23 mouse cellular contexts compared by ENCODE assay signal in the genomic region with DNA sequence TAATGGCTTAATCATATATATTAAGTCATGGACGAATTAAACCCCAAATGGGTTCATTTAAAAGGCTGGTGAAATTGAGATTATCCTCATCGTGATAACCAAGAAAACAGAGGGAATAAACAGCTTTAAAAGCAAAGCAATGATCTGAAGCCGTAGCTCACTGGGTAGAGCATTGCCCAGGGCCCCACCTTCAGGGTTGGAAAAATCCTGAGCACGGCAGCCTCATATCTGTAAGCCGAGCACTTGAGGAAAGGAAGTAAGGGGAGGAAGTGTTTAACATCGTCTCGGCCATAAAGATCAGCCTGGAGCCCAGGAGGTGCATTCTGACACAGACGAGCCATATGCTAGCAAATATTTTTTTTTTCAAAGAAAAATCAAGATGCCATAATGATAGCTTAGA.
A peak's percentile ranks its signal among the peaks of the same experiment; 100 is the strongest.
DNase-seq lines count a peak whose midpoint lies in the region; ATAC-seq lines count a peak whose summit lies in the region.
"Had no signal": no experiment of that assay in that cellular context is flagged by ENCODE, and none has a peak within 500 bp of the region (broad histone marks: within the 10 kb centered on the region; RNA-seq: fewer than 3 reads in every experiment).

No protein-coding gene starts in this region.

- no peak overlapping the region for H3K27ac ChIP-seq in heart, embryonic 11.5 days (ENCODE audit: low read depth, low read length)
- H3K27ac ChIP-seq in midbrain, embryonic 11.5 days (ENCODE audit: low read depth, low read length): no peak overlapping the region
- H3K27ac ChIP-seq in midbrain, embryonic 10.5 days (replicated peaks): no peak overlapping the region
- H3K27ac ChIP-seq in neural tube, embryonic 14.5 days (ENCODE audit: low read depth, low read length): no peak overlapping the region
- H3K27ac ChIP-seq in neural tube, embryonic 15.5 days (replicated peaks): no peak overlapping the region
- H3K27ac ChIP-seq: embryonic facial prominence, embryonic 10.5 days; embryonic facial prominence, embryonic 12.5 days; forebrain, embryonic 12.5 days; forebrain, embryonic 15.5 days had no signal

- DNase-seq in heart, adult 11 months: peak; percentile 4
- peak; percentile 78 for DNase-seq in midbrain, embryonic 11.5 days (ENCODE audit: low spot score, missing footprints)
- no peak for DNase-seq in midbrain, embryonic 10.5 days (ENCODE audit: low spot score)
- DNase-seq in thymus, postnatal 25 days: no peak
- DNase-seq: adrenal gland, adult 8-10 months; adrenal gland, postnatal 14 days; adrenal gland, postnatal 36 days; cerebellum, adult 11-12 months; cerebellum, adult 2 months; cerebellum, adult 9-10 months; cerebellum, postnatal 10 days; cerebellum, postnatal 25 days; forebrain, postnatal 0 days had no signal

- H3K4me3 ChIP-seq in heart, embryonic 11.5 days (ENCODE audit: low read depth, low read length): no peak overlapping the region
- H3K4me3 ChIP-seq in midbrain, embryonic 11.5 days (ENCODE audit: low read depth, low read length): no peak overlapping the region
- no peak overlapping the region for H3K4me3 ChIP-seq in midbrain, embryonic 10.5 days
- H3K4me3 ChIP-seq in neural tube, embryonic 14.5 days (ENCODE audit: low read depth, low read length): no peak overlapping the region
- no peak overlapping the region for H3K4me3 ChIP-seq in neural tube, embryonic 15.5 days (replicated peaks)
- H3K4me3 ChIP-seq: embryonic facial prominence, embryonic 10.5 days; embryonic facial prominence, embryonic 12.5 days; forebrain, embryonic 12.5 days; forebrain, embryonic 15.5 days had no signal

- H3K9me3 ChIP-seq in heart, embryonic 11.5 days (replicated peaks; ENCODE audit: control insufficient read depth, low read length): no peaks in the 10 kb centered on the region
- no peaks in the 10 kb centered on the region for H3K9me3 ChIP-seq in midbrain, embryonic 11.5 days (ENCODE audit: control insufficient read depth, low read length)
- no peaks in the 10 kb centered on the region for H3K9me3 ChIP-seq in midbrain, embryonic 10.5 days (replicated peaks)
- H3K9me3 ChIP-seq in neural tube, embryonic 14.5 days (ENCODE audit: control insufficient read depth, low read length): no peaks in the 10 kb centered on the region
- no peaks in the 10 kb centered on the region for H3K9me3 ChIP-seq in neural tube, embryonic 15.5 days (replicated peaks)
- H3K9me3 ChIP-seq: embryonic facial prominence, embryonic 10.5 days; embryonic facial prominence, embryonic 12.5 days; forebrain, embryonic 12.5 days; forebrain, embryonic 15.5 days had no signal

- no peak for ATAC-seq in heart, embryonic 11.5 days (replicated peaks; ENCODE audit: insufficient number of reproducible peaks, low FRiP score, low TSS enrichment)
- ATAC-seq in midbrain, embryonic 11.5 days (ENCODE audit: low FRiP score): no peak
- ATAC-seq in neural tube, embryonic 14.5 days (ENCODE audit: low read depth): peak; percentile 52; the same call in 1 of the 2 replicates
- ATAC-seq in neural tube, embryonic 15.5 days (ENCODE audit: low FRiP score): no peak
- ATAC-seq: activated CD4-positive, CD25-positive, alpha-beta regulatory T cell, adult 4 months; forebrain, embryonic 15.5 days; Patski had no signal

- H3K4me2 ChIP-seq in heart, embryonic 11.5 days: no peak overlapping the region
- H3K4me2 ChIP-seq in midbrain, embryonic 11.5 days: no peak overlapping the region
- H3K4me2 ChIP-seq in neural tube, embryonic 14.5 days (ENCODE audit: low read depth, low read length): no peak overlapping the region
- no peak overlapping the region for H3K4me2 ChIP-seq in neural tube, embryonic 15.5 days
- H3K4me2 ChIP-seq: embryonic facial prominence, embryonic 12.5 days; forebrain, embryonic 12.5 days; forebrain, embryonic 15.5 days had no signal

- no peak overlapping the region for H3K9ac ChIP-seq in heart, embryonic 11.5 days (ENCODE audit: low read depth, low read length)
- H3K9ac ChIP-seq in midbrain, embryonic 11.5 days (ENCODE audit: low read length): no peak overlapping the region
- H3K9ac ChIP-seq in neural tube, embryonic 14.5 days (replicated peaks; ENCODE audit: low read depth, low read length): no peak overlapping the region
- H3K9ac ChIP-seq in neural tube, embryonic 15.5 days (replicated peaks): no peak overlapping the region
- H3K9ac ChIP-seq: embryonic facial prominence, embryonic 12.5 days; forebrain, embryonic 12.5 days; forebrain, embryonic 15.5 days; forebrain, postnatal 0 days had no signal

- no peaks in the 10 kb centered on the region for H3K36me3 ChIP-seq in heart, embryonic 11.5 days (ENCODE audit: control insufficient read depth, insufficient read depth, low read length)
- H3K36me3 ChIP-seq in midbrain, embryonic 11.5 days (ENCODE audit: control insufficient read depth, insufficient read depth, low read length): no peaks in the 10 kb centered on the region
- no peaks in the 10 kb centered on the region for H3K36me3 ChIP-seq in midbrain, embryonic 10.5 days
- no peaks in the 10 kb centered on the region for H3K36me3 ChIP-seq in neural tube, embryonic 14.5 days (ENCODE audit: control insufficient read depth, insufficient read depth, low read length)
- no peaks in the 10 kb centered on the region for H3K36me3 ChIP-seq in neural tube, embryonic 15.5 days
- H3K36me3 ChIP-seq: embryonic facial prominence, embryonic 10.5 days; embryonic facial prominence, embryonic 12.5 days; forebrain, embryonic 12.5 days; forebrain, embryonic 15.5 days; G1E had no signal

- H3K4me1 ChIP-seq in heart, embryonic 11.5 days (ENCODE audit: control insufficient read depth, insufficient read depth, low read length): no peaks in the 10 kb centered on the region
- 0 out of 2 replicates have a peak, but pooled peaks cover 3% of the 10 kb centered on the region for H3K4me1 ChIP-seq in midbrain, embryonic 11.5 days (ENCODE audit: control insufficient read depth, insufficient read depth, low read length)
- peaks cover 16% of the 10 kb centered on the region for H3K4me1 ChIP-seq in midbrain, embryonic 10.5 days
- peaks cover 8% of the 10 kb centered on the region; the same call in 1 of the 2 replicates for H3K4me1 ChIP-seq in neural tube, embryonic 14.5 days (ENCODE audit: control insufficient read depth, insufficient read depth, low read length)
- H3K4me1 ChIP-seq in neural tube, embryonic 15.5 days: peaks cover 11% of the 10 kb centered on the region; the same call in 1 of the 2 replicates
- H3K4me1 ChIP-seq: embryonic facial prominence, embryonic 12.5 days had no signal

- H3K27me3 ChIP-seq in heart, embryonic 11.5 days (ENCODE audit: control insufficient read depth, insufficient read depth, low read length): no peaks in the 10 kb centered on the region
- H3K27me3 ChIP-seq in midbrain, embryonic 11.5 days (ENCODE audit: control insufficient read depth, insufficient read depth, low read length): no peaks in the 10 kb centered on the region
- H3K27me3 ChIP-seq in midbrain, embryonic 10.5 days (ENCODE audit: low read depth, poor library complexity, severe bottlenecking): no peaks in the 10 kb centered on the region
- no peaks in the 10 kb centered on the region for H3K27me3 ChIP-seq in neural tube, embryonic 14.5 days (ENCODE audit: control insufficient read depth, insufficient read depth, low read length)
- no peaks in the 10 kb centered on the region for H3K27me3 ChIP-seq in neural tube, embryonic 15.5 days (replicated peaks)
- H3K27me3 ChIP-seq: embryonic facial prominence, embryonic 12.5 days; forebrain, embryonic 12.5 days; forebrain, embryonic 15.5 days had no signal

- WGBS in heart, embryonic 11.5 days (ENCODE audit: insufficient replicate concordance): 45% methylated on average over 8 of the region's 8 CpGs
- WGBS in midbrain, embryonic 11.5 days: 75% methylated on average over 8 of the region's 8 CpGs
- 84% methylated on average over 8 of the region's 8 CpGs for WGBS in midbrain, embryonic 10.5 days
- 27% methylated on average over 8 of the region's 8 CpGs for WGBS in neural tube, embryonic 14.5 days
- 26% methylated on average over 8 of the region's 8 CpGs for WGBS in neural tube, embryonic 15.5 days

Comparison
In these comparisons a context has a peak if more than half of its experiments do, and no peak if none do; other contexts are left out.
1. DNase-seq: peak in heart, adult 11 months (single experiment) and midbrain, embryonic 11.5 days (single experiment); none in midbrain, embryonic 10.5 days (single experiment) and thymus, postnatal 25 days (single experiment).